Mouse (Mus musculus): ENCODE data around the gene Cacna1a.

- TF ChIP-seq CTCF (IDR thresholded peaks at IDR 0.05; ENCODE audit: low read depth): no peak
- no peak for TF ChIP-seq EP300 (IDR thresholded peaks at IDR 0.05; ENCODE audit: low read depth)
Measured at GRCm38 (mm10) chr8:84388275-84388674, at the start of gene Cacna1a.
